8 mouse cellular contexts compared by ENCODE assay signal in the genomic region with DNA sequence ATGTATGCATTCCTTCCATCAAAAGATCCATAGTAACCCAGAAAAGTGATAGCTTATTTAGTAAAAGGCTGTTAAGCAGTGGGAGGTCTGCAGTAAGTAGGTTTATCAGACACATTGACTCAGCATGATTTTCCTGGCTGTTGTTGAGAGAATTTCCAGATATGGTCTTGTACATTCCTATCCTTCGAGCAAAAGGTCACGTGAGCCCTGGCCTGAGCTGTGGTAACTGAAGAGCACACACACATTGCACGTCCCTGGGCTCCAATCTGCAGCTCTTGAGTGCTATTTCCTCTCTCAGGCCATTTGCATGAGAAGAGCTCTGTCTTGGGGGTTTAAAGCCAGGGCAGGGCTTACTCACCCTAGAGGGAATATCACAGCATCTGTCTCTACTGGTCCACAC.
A peak's percentile ranks its signal among the peaks of the same experiment; 100 is the strongest.
DNase-seq lines count a peak whose midpoint lies in the region; ATAC-seq and TF ChIP-seq lines count a peak whose summit lies in the region.

No protein-coding gene starts in this region.

- no peaks in the 10 kb centered on the region for H3K27me3 ChIP-seq in limb, embryonic 14.5 days (ENCODE audit: control insufficient read depth, insufficient read depth, low read length)

- H3K4me2 ChIP-seq in limb, embryonic 14.5 days (replicated peaks; ENCODE audit: low read depth, low read length, severe bottlenecking) = no peak overlapping the region

- peaks cover 76% of the 10 kb centered on the region for H3K36me3 ChIP-seq in limb, embryonic 14.5 days (ENCODE audit: control insufficient read depth, insufficient read depth, low read length)

- no peak overlapping the region for H3K27ac ChIP-seq in limb, embryonic 14.5 days (replicated peaks; ENCODE audit: low read depth, low read length)

- DNase-seq in urinary bladder, postnatal 25 days (ENCODE audit: low spot score) = peak; percentile 10
- no peak for DNase-seq in urinary bladder, adult 2 months (ENCODE audit: low spot score)
- peak; percentile 6 for DNase-seq in heart, adult 8-10 months (ENCODE audit: low spot score)
- no peak for DNase-seq in limb, embryonic 14.5 days (ENCODE audit: low spot score)
- peak; percentile 66 for DNase-seq in yolk sac, embryonic 10.5 days (ENCODE audit: low spot score)
- no peak for DNase-seq in spleen, postnatal 4 days (ENCODE audit: low spot score in 2 of 2)
- no peak for DNase-seq in left cerebral cortex, adult 9 months (ENCODE audit: low spot score in 2 of 2)
- no peak for DNase-seq in gastrocnemius, postnatal 25 days

- H3K4me1 ChIP-seq in limb, embryonic 14.5 days (ENCODE audit: control insufficient read depth, insufficient read depth, low read length) = no peaks in the 10 kb centered on the region

- peak; percentile 47; the same call in 1 of the 2 replicates for ATAC-seq in limb, embryonic 14.5 days (ENCODE audit: low FRiP score, low read depth)

- H3K9me3 ChIP-seq in limb, embryonic 14.5 days (ENCODE audit: control insufficient read depth, low read length) = no peaks in the 10 kb centered on the region

- H3K4me3 ChIP-seq in limb, embryonic 14.5 days (replicated peaks; ENCODE audit: low read length) = no peak overlapping the region

- WGBS in limb, embryonic 14.5 days = 23% methylated on average over 3 of the region's 3 CpGs

- TF ChIP-seq POLR2A in limb, embryonic 14.5 days (IDR thresholded peaks at IDR 0.05; ENCODE audit: borderline replicate concordance, extremely low read depth, insufficient read depth, insufficient read length) = no peak

- H3K9ac ChIP-seq in limb, embryonic 14.5 days (ENCODE audit: low read depth, low read length, severe bottlenecking) = no peak overlapping the region

Comparison
In these comparisons a context has a peak if more than half of its experiments do, and no peak if none do; other contexts are left out.
1. DNase-seq: peak in urinary bladder, postnatal 25 days (single experiment), heart, adult 8-10 months (single experiment) and yolk sac, embryonic 10.5 days (single experiment); none in urinary bladder, adult 2 months (single experiment), limb, embryonic 14.5 days (single experiment), spleen, postnatal 4 days (0 of 2), left cerebral cortex, adult 9 months (0 of 2) and gastrocnemius, postnatal 25 days (single experiment).